Comparison of ENCODE assay signal across 9 mouse cellular contexts in the genomic region with DNA sequence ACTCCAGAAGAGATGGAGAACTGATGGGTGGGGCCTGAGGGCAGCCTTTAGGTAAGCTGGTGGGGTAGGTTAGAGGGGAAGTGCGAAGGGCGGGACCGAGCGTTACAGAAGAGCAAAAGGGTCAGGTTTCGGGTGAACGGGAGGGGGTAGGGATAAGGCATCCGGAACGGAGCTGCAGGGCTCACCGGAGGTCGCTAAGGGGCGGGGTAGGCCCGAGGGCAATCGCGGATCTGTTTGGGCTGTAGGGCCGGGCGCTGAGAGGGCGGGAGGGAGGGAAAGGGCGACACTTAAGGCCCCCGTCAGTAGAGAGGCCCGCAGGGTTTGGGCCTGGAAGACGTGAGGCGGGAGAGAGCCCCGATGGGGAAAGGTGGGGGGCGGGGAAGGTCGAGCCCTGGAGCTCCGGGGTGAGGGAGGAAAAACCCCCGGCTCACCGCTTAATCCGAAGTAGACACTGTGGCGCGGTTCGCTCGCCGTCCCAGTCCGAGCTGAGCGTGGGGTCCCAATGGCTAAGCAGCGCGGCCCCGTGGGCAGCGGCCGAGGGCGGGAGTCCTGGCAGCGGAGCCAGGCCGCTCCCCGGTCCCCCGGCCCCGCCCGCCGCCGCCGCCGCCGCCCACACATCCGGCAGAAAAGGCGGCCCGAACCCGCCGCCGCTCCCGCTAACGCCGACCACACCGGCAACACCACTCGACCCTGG. TPM values are rescaled to one million over a fixed set of nuclear protein-coding genes. Genes with fewer than 3 reads are reported as not detected.
DNase-seq lines count a peak whose midpoint lies in the region; ATAC-seq lines count a peak whose summit lies in the region.
"Had no signal": no experiment of that assay in that cellular context is flagged by ENCODE, and none has a peak within 500 bp of the region (broad histone marks: within the 10 kb centered on the region; RNA-seq: fewer than 3 reads in every experiment).

No protein-coding gene starts in this region.

- H3K27ac ChIP-seq in hindbrain, embryonic 12.5 days: peak overlapping the region; percentile 89
- H3K27ac ChIP-seq in neural tube, embryonic 13.5 days (replicated peaks): peak overlapping the region; percentile 88

- peak; percentile 74 for ATAC-seq in hindbrain, embryonic 12.5 days (ENCODE audit: low FRiP score)
- peak; percentile 60 for ATAC-seq in neural tube, embryonic 13.5 days (ENCODE audit: low read depth)

- H3K9ac ChIP-seq in hindbrain, embryonic 12.5 days: peak overlapping the region; percentile 98
- peak overlapping the region; percentile 97 for H3K9ac ChIP-seq in neural tube, embryonic 13.5 days

- no peaks in the 10 kb centered on the region for H3K27me3 ChIP-seq in hindbrain, embryonic 12.5 days
- no peaks in the 10 kb centered on the region for H3K27me3 ChIP-seq in neural tube, embryonic 13.5 days

- under 1% methylated on average over 38 of the region's 64 CpGs for WGBS in hindbrain, embryonic 12.5 days
- under 1% methylated on average over 42 of the region's 64 CpGs for WGBS in neural tube, embryonic 13.5 days

- peaks cover 20% of the 10 kb centered on the region for H3K4me1 ChIP-seq in hindbrain, embryonic 12.5 days
- peaks cover 31% of the 10 kb centered on the region for H3K4me1 ChIP-seq in neural tube, embryonic 13.5 days (replicated peaks)

- intact Hi-C loops in left cerebral cortex, postnatal 14 days (cut with DNase I): loop anchor here (1.0 kb wide), 1 partner anchor 11 kb away; the partner anchor contains the start of gene Atp5g1

- peaks cover 22% of the 10 kb centered on the region for H3K36me3 ChIP-seq in hindbrain, embryonic 12.5 days
- peaks cover 21% of the 10 kb centered on the region for H3K36me3 ChIP-seq in neural tube, embryonic 13.5 days

- no peaks in the 10 kb centered on the region for H3K9me3 ChIP-seq in hindbrain, embryonic 12.5 days (replicated peaks)
- H3K9me3 ChIP-seq in neural tube, embryonic 13.5 days: no peaks in the 10 kb centered on the region

- peak overlapping the region; percentile 96 for H3K4me3 ChIP-seq in hindbrain, embryonic 12.5 days
- peak overlapping the region; percentile 94 for H3K4me3 ChIP-seq in neural tube, embryonic 13.5 days

- peak; percentile 30 to 33 for DNase-seq in urinary bladder, adult 18-20 months (ENCODE audit: low spot score in 2 of 2)
- DNase-seq in urinary bladder, postnatal 10 days (ENCODE audit: low spot score): no peak
- DNase-seq in embryo, embryonic 9.5 days (ENCODE audit: extremely low spot score): peak; percentile 71
- DNase-seq in lung, adult 18-20 months: peak; percentile 42 to 59
- no peak for DNase-seq in left cerebral cortex, postnatal 14 days (ENCODE audit: low spot score in 2 of 2)
- DNase-seq in layer of hippocampus, postnatal 10 days (ENCODE audit: low spot score in 2 of 2): no peak

- peak overlapping the region; percentile 80 for H3K4me2 ChIP-seq in hindbrain, embryonic 12.5 days (replicated peaks)
- peak overlapping the region; percentile 97 for H3K4me2 ChIP-seq in neural tube, embryonic 13.5 days

RNA-seq across cellular contexts. Expression of gene Ube2z, which starts 0.5 kb away (rescaled TPM):
- 40.7 and 43.4 TPM in 2 replicates for polyA plus RNA-seq in hindbrain, embryonic 12.5 days (2016; fragmentation: Nextera tagmentation; extraction: Ambion mirVana)
- polyA plus RNA-seq in neural tube, embryonic 13.5 days (2015; fragmentation: Nextera tagmentation; extraction: Ambion mirVana): 31.5 and 33.0 TPM in 2 replicates
- 10 to 100 TPM; 54.0 to 56.1 TPM for total RNA-seq in left cerebral cortex, postnatal 14 days (2021)
- total RNA-seq in layer of hippocampus, postnatal 10 days (2021): 10 to 100 TPM; 56.6 to 57.8 TPM

RNA-seq across cellular contexts. Expression of gene Atp5g1, which starts 10.8 kb away (rescaled TPM):
- polyA plus RNA-seq in hindbrain, embryonic 12.5 days (2016; fragmentation: Nextera tagmentation; extraction: Ambion mirVana): 377 and 424 TPM in 2 replicates
- polyA plus RNA-seq in neural tube, embryonic 13.5 days (2015; fragmentation: Nextera tagmentation; extraction: Ambion mirVana): 605 and 642 TPM in 2 replicates
- 100 to 1,000 TPM; 590 to 620 TPM for total RNA-seq in left cerebral cortex, postnatal 14 days (2021)
- 100 to 1,000 TPM; 583 to 624 TPM for total RNA-seq in layer of hippocampus, postnatal 10 days (2021)

RNA-seq across cellular contexts. Expression of gene Snf8, which starts 30.0 kb away (rescaled TPM):
- polyA plus RNA-seq in hindbrain, embryonic 12.5 days (2016; fragmentation: Nextera tagmentation; extraction: Ambion mirVana): 115 and 118 TPM in 2 replicates
- polyA plus RNA-seq in neural tube, embryonic 13.5 days (2015; fragmentation: Nextera tagmentation; extraction: Ambion mirVana): 129 TPM in 2 replicates
- total RNA-seq in left cerebral cortex, postnatal 14 days (2021): 10 to 100 TPM; 87.6 to 90.0 TPM
- total RNA-seq in layer of hippocampus, postnatal 10 days (2021): 10 to 100 TPM; 91.6 to 93.2 TPM

RNA-seq across cellular contexts. Expression of gene Gip, which starts 40.3 kb away (rescaled TPM):
- polyA plus RNA-seq in hindbrain, embryonic 12.5 days (2016; fragmentation: Nextera tagmentation; extraction: Ambion mirVana): not detected in 2 replicates
- polyA plus RNA-seq in neural tube, embryonic 13.5 days (2015; fragmentation: Nextera tagmentation; extraction: Ambion mirVana): not detected in 2 replicates
- total RNA-seq in left cerebral cortex, postnatal 14 days (2021): not detected
- total RNA-seq in layer of hippocampus, postnatal 10 days (2021): not detected
- total RNA-seq: heart, postnatal 36 days had no signal

RNA-seq across cellular contexts. Expression of gene Calcoco2, which starts 47.1 kb away (rescaled TPM):
- polyA plus RNA-seq in hindbrain, embryonic 12.5 days (2016; fragmentation: Nextera tagmentation; extraction: Ambion mirVana): 0.15 TPM in 1 of 2 replicates, not detected in the other
- polyA plus RNA-seq in neural tube, embryonic 13.5 days (2015; fragmentation: Nextera tagmentation; extraction: Ambion mirVana): not detected in 2 replicates
- not detected for total RNA-seq in left cerebral cortex, postnatal 14 days (2021)
- not detected for total RNA-seq in layer of hippocampus, postnatal 10 days (2021)
- total RNA-seq: heart, postnatal 36 days had no signal

Comparison
In these comparisons a context has a peak if more than half of its experiments do, and no peak if none do; other contexts are left out.
1. DNase-seq: peak in urinary bladder, adult 18-20 months (2 of 2), embryo, embryonic 9.5 days (single experiment) and lung, adult 18-20 months (2 of 2); none in urinary bladder, postnatal 10 days (single experiment), left cerebral cortex, postnatal 14 days (0 of 2) and layer of hippocampus, postnatal 10 days (0 of 2).